Mouse (Mus musculus) spleen, adult 2 months (tissue): ENCODE results near the gene 4930516K23Rik.

Source experiments
- CTCF ChIP-seq: fragments of 200-500 bp; IDR thresholded peaks from 2 replicates; pipeline ENCODE4 v1.5.1; 2011; ENCODE audit warnings: mild to moderate bottlenecking, inconsistent platforms; ENCODE audit not compliant: insufficient read depth, insufficient read length, insufficient replicate concordance; ENCODE audit errors: extremely low read depth
- POLR2A ChIP-seq: fragments of 200-500 bp; IDR thresholded peaks from 2 replicates; pipeline ENCODE4 v1.6.1; 2011; ENCODE audit warnings: low read depth, low read length, inconsistent platforms

DNA sequence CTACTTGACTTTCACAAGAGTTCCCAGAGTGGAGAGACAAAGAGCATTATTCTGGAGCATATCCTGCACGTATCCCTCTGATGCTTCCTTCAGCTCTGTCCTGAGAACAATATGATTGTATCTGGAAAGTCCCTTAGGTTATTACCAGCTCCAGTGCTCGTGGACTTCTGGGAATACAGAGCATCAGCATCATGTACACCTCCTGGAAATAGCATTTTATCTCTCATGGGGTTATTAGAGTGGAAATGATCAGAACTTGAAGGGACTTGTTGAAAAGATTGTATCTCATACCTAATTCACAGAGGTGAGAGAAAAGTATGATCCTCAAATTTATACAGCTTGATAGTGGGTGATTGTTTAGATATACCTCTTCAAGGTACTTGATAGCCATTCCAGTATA, at the start of gene 4930516K23Rik:
- TF ChIP-seq CTCF (no peak), POLR2A (no peak)
